ENCODE assay signal across 8 mouse cellular contexts in the genomic region with DNA sequence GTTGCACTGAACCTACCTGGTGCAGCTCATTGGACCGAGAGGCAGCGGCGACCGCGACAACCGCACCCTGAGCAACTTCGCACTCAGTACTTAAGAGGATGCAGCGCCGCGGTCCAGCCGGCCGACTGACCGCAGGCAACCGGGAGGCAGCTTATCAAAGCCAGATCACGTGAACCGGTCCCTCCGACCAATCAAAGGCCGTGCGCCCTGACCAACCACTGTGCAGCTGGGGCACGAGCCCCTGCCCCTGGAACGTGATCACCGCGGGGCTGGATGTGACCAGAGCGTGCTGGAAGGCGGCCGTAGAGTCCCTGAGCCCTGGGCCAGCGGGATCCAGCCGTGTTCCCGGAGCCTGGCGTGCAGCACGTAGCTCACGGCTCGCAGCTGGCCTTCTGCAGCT. TPM values are rescaled to one million over a fixed set of nuclear protein-coding genes. Genes with fewer than 3 reads are reported as not detected.
DNase-seq lines count a peak whose midpoint lies in the region; ATAC-seq lines count a peak whose summit lies in the region.

A gene (minus strand): TSS at position 117 of the 400 bp plus-strand sequence.

- DNase-seq in T-cell, adult 2 months (ENCODE audit: low spot score), result peak; percentile 1
- peak; percentile 78 to 81 for DNase-seq in cerebellum, postnatal 14 days
- peak; percentile 81 to 90 for DNase-seq in frontal cortex, postnatal 36 days (ENCODE audit: low spot score in 2 of 2)
- peak; percentile 82 for DNase-seq in hindbrain, embryonic 14.5 days (ENCODE audit: low spot score)
- DNase-seq in layer of hippocampus, postnatal 25 days (ENCODE audit: extremely low spot score in 1 of 2, low spot score in 1 of 2), result peak; percentile 70 to 71
- peak; percentile 97 for DNase-seq in lung, postnatal 10 days
- DNase-seq in retina, postnatal 1 day, result peak; percentile 98
- DNase-seq in urinary bladder, postnatal 25 days (ENCODE audit: low spot score), result peak; percentile 61

- H3K9me3 ChIP-seq in hindbrain, embryonic 14.5 days (ENCODE audit: control insufficient read depth, low read length), result no peaks in the 10 kb centered on the region

- H3K4me3 ChIP-seq in hindbrain, embryonic 14.5 days (replicated peaks; ENCODE audit: low read length), result peak within 1 kb of the TSS; percentile 49

- peak within 1 kb of the TSS; percentile 58 for H3K27ac ChIP-seq in hindbrain, embryonic 14.5 days

- peak; percentile 96 for ATAC-seq in hindbrain, embryonic 14.5 days (ENCODE audit: low FRiP score)

- peak within 1 kb of the TSS; percentile 83 for H3K4me2 ChIP-seq in hindbrain, embryonic 14.5 days (replicated peaks)

- H3K36me3 ChIP-seq in hindbrain, embryonic 14.5 days (replicated peaks; ENCODE audit: control insufficient read depth, insufficient read depth), result no peaks in the 10 kb centered on the region

- H3K4me1 ChIP-seq in hindbrain, embryonic 14.5 days (replicated peaks; ENCODE audit: control insufficient read depth, insufficient read depth, low read length), result peaks cover 5% of the 10 kb centered on the region; the same call in 1 of the 2 replicates

- H3K9ac ChIP-seq in hindbrain, embryonic 14.5 days, result peak within 1 kb of the TSS; percentile 62

- WGBS in hindbrain, embryonic 14.5 days, result under 1% methylated on average over 33 of the region's 33 CpGs

- H3K27me3 ChIP-seq in hindbrain, embryonic 14.5 days (ENCODE audit: control insufficient read depth, insufficient read depth, low read length), result no peaks in the 10 kb centered on the region

RNA-seq across cellular contexts. Expression of the gene that starts here (rescaled TPM):
- 29.8 and 32.5 TPM in 2 replicates for polyA plus RNA-seq in hindbrain, embryonic 14.5 days (2014; fragmentation: Nextera tagmentation; extraction: Ambion mirVana)
- 10 to 100 TPM; 47.4 to 55.9 TPM for total RNA-seq in layer of hippocampus, postnatal 25 days (2021)

Comparison
In these comparisons a context has a peak if more than half of its experiments do, and no peak if none do; other contexts are left out.
1. Peak in every context shown above with its lines: DNase-seq, ATAC-seq, H3K4me3 ChIP-seq and H3K27ac ChIP-seq.
2. DNase-seq: peak in every context shown above with its lines; median percentile 98 in retina, postnatal 1 day; 97 in lung, postnatal 10 days; 86 in frontal cortex, postnatal 36 days; 82 in hindbrain, embryonic 14.5 days; 80 in cerebellum, postnatal 14 days; 70 in layer of hippocampus, postnatal 25 days; 61 in urinary bladder, postnatal 25 days; 1 in T-cell, adult 2 months.